Mouse (Mus musculus): ENCODE data around the gene Dcst2.

The Dcst2 gene

DNA sequence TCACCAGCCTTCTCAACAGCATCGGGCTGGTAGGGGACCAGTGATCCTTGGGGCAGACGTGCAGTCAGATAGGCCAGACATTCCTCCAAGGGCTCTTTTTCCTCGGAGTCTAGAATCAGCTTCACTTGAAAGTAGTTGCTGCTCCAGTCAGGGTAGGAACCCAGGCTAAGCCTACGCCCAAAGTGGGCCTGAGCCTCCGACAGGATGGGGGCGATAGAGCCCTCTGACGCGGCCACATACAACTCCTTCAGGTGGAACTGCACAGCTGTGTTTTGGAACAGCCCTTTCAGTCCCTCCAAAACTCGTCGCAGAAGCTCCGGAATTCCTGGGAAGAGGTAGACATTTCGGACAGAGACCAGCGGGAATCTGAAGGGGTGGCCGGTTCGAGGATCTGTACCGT, 46.7 kb downstream of the Dcst2 start:
- no peak for DNase-seq (ENCODE audit: extremely low read depth, insufficient read length, low spot score)

DNA sequence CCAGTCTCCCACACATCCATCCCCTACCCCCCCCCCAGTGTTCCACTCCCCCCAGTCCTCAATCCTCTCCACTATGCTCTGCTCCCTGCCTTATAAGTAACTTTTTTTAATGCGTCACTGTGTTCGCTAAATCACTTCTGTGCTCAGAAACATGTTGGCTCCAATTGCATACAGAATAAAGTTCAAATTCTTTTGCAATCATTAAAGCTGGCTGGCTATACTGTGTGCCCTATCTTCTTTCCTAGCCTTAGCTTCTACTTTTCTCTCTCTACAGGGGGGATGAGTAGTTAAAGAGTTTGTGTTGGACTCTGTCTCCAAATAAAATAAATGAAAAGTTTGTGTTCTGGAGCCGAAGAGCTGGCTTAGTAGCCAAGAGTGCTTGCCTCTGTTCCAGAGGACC, 47.9 kb downstream of the Dcst2 start:
- DNase-seq (ENCODE audit: extremely low read depth, insufficient read length, low spot score) = no peak

DNA sequence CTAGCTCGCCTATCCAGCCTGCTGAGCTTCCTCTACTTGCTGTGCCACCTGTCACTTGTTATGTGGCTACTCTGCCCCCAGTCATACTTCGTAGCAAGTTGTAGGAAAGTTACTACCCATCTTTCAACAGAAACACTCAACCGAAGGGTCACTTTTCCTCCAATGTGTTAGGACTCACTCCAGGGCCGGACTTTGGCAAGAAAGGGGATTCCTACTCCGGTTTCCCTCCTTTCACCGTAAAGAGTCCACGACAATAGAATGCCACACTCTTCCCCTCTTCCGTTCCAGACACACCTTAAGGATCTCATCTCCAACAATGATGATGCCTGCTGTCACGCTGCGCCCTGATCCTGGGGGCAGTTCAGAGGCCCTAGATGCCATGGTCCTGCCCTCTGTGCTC, 49.1 kb downstream of the Dcst2 start:
- DNase-seq (ENCODE audit: extremely low read depth, insufficient read length, low spot score) = no peak

DNA sequence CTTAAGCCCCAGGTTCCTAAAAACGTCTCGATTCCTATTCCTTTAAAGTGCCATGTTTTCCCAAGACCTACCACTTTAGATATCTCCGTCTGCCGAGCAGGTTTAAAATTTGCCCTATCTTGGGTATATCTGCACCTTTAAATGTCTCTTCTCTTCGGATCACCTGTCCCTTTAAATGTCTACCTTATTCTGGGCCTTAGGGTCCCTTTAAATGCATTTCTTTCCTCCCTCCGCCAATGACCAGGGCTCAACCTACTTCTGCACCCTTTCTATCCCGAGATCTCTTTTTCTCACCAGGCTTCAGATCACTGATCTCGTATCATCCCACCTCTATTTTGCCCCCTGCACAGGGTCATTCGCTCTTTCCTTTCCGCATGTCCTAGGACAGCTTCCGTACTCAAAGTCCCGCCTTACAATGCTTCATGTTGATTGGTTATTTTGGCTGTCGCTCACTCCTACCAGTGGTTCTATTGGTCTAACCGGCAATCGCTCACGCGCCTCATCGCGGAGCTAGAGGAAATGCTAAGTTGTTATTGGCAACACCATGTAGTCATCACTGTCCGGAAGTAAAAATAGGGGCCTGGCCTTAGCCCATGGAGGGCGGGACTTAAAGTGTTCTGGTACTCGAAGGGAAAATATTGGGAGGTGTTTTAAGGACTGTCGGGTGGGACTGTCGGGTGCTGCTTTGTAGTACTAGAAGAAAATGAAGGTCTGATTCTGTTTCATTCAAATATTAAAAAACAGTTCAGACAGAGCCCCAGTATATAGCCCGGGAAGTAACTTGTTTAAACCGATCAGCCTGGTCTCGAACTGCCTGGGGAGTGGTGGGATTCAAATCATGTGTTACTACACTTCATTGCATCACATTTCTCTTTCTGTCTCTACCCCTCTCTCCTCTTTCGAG, 50.0 kb downstream of the Dcst2 start, which contains the start of gene Flad1:
Flad1 (minus strand) TSS at position 381 of the 904 bp plus-strand sequence.
- peak; percentile 89 for DNase-seq (ENCODE audit: extremely low read depth, insufficient read length, low spot score)

DNA sequence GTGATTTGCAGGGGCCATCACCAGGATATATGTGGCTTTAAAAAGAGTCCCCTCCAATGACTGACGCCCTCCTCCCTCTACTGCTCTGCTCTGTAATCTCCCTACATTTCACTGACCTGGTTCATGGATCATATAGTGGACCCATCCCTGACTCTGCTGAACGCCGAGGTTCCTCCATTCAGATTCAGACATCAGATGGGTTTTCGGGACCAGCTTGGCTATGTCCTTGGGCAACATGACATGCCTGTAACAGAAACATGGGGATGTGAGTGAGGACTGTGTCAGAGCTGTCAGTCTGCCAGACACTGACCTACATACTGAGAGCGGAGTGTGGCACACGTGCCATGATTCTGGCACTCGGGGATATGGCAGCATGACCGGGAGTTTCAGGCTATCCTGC, 54.4 kb downstream of the Dcst2 start:
- no peak for DNase-seq (ENCODE audit: extremely low read depth, insufficient read length, low spot score)

DNA sequence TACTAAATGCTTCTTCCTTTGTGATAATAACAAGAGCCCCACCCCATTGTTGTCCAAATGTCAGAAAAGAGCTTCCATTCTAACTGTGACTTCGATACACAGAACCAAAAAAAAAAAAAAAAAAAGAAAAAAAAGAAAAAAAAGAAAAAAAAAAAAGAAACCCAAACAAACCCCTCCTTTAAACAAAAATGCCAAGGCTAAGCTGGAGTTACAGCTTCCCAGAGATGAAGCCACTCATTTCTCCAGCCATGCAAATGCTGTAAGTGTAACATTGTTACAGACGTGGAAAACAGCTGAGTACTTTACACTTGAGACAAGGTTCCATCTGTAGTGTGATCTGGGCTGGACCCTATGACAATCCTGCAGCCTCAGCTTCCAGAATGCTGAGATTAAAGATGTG, 55.4 kb downstream of the Dcst2 start:
- DNase-seq (ENCODE audit: extremely low read depth, insufficient read length, low spot score) = no peak

DNA sequence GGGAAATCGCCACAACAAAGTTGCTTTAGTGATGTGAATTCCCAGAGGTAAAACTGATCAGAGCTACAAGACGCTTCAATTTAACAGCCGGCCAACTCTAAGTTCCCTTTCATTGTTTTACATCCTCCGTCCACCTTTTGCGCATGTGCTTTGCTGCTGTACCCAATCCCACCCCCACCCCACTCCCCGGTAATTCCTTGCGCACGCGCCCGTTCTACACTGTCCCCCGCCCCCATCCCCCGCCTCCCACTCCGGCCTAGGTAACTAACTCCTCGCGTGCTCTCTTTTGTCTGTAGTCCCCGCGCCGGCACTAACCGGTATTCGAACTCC, 56.0 kb downstream of the Dcst2 start:
- no peak for DNase-seq (ENCODE audit: extremely low read depth, insufficient read length, low spot score)

DNA sequence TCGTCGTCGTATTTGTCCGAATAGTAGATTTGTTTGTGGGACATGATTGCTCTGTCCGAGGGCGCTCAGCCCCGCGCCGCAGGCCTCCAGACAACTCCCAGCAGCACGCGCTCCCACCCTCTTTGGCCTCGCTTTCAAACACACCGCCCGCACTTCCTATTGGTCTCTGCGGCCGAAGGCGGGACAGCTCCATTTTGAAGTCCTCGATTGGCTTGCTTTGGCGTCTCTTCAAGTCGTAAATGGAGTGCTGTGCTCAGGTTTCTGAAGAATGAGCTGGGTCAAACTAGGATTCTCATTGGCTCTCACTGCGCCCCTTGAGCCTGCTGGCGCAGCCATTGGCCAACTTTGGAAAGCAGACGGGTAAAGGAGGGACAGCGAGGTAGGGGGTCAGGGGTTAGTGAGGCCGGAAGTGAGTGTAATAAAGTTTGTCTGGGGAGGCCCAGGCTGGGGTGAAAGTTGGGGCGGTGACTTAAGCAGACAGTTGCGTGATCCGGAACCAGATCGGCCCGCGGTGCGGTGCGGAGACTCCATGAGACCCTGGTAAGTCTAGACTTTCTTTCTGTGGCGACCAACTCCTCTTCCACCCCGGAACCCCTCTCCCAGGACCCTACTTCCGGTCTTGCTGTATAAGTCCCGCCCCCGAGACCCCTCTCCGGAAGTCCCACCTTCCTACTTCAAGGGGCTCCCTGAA, 56.5 kb downstream of the Dcst2 start, which contains the start of the genes Cks1b and Shc1:
Cks1b (minus strand) TSS at position 214 of the 691 bp plus-strand sequence.
Shc1 (plus strand) TSS at position 274 of the 691 bp plus-strand sequence.
- DNase-seq (ENCODE audit: extremely low read depth, insufficient read length, low spot score) = peak; percentile 96

DNA sequence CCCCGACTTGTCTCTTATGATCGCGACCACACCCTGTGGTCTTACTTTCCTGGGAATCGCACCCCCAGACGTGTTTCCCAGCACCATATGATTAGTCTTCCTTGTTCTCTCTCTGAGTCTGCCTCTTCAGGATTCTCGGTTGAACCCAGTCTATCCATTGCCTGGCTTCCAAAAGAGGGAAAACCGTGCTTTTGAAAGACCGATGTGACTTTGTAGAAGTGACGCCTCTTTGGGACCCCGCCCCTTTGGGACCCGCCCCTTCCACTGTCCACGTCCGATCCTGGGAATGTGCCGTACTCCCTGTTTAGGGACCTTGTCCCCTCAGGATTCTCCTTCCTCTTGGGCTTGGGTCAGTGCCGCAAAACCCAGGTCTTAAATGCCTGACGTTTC, 57.1 kb downstream of the Dcst2 start:
- no peak for DNase-seq (ENCODE audit: extremely low read depth, insufficient read length, low spot score)

DNA sequence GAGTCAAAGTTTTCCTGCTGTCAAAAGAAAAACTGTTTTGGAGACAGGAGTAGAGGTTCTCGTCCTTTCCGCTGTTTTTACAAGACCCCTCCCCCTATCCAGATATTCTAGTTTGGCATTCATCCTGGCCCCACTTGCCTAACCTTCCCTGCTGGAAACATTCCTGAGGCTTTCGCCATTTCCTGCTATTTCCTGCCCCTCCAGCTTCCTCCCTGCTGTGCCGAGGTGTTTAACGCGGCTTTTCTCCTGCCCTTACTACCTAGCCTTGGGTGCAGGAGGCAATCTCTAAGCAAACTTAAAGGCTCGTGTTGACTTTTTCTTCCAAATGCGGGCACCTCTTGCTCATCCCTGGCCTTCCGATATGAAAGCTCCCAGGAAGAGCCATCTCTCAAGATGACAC, 57.8 kb downstream of the Dcst2 start:
- peak; percentile 65 for DNase-seq (ENCODE audit: extremely low read depth, insufficient read length, low spot score)

DNA sequence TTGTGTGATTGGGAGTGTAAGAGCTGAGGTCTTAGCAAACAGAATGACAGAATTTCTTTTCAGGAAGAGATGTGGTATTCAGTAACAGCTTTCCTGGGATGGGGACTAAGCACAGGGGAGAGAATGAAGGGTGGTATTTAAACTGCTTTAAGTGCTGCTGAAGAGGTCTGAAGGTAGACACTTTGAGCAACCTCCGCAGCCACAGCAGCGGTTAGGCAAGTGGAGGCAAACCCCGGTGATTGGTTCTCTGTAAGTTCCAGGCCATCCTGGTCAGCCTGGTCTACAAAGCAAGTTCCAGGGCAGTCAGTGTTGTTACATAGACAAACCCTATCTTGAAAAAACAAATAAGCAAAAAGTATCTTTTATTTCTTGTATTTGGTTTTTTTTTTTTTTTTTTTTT, 58.2 kb downstream of the Dcst2 start:
- no peak for DNase-seq (ENCODE audit: extremely low read depth, insufficient read length, low spot score)

DNA sequence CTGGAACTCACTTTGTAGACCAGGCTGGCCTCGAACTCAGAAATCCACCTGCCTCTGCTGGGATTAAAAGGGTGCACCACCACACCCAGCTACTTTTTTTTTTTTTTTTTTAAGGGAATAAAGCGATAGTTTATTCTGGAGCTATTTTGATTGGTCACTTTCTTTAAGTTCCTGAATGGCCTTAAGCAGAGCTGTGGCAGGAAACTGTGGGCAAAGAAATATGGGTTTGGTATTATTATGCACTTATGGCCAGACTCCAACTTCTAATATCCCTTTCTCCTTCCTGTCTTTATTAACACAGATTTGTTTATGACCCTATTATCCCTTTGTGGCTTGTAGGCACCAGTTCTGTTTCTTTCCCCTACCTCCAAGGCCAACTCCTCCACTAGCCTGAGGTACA, 58.6 kb downstream of the Dcst2 start:
- DNase-seq (ENCODE audit: extremely low read depth, insufficient read length, low spot score) = no peak

DNA sequence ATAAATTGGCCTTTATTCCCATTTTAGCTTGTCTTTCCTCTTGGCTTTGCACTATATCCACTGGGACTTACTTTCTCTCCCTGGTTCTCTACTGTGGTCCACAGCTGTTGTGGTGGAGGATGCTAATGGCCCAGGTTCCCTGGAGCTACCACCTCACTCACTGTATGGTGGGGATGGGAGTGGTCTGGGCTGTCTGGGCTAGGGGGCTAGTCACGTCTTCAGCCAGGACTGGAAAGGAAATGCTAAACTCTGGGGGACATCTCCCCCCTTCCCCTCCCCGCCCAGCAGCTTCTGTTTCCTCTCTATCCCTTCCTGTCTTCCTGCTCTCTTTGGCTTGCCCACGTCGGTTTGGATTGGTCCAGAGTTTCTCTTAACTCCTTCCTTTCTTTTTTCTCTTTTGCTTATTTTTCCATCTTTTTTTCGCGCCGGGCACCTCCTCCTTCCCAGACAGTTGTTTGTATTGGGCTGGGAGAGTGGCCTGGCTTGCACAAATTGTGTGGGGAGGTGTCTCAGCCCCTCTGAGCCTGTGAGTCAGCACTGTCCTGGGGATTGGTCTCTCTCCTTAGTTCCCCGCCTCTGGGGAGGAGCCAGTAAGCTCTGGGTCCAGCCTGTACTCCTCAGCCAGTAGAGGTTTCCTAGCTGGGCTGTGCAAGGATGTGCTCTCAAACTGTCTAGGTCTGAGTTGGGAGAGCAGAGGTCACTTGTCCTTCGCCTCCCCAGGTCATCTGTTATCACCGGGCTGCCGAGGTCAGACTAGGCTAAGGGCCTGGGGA, 59.4 kb downstream of the Dcst2 start:
- peak; percentile 82 for DNase-seq (ENCODE audit: extremely low read depth, insufficient read length, low spot score)

DNA sequence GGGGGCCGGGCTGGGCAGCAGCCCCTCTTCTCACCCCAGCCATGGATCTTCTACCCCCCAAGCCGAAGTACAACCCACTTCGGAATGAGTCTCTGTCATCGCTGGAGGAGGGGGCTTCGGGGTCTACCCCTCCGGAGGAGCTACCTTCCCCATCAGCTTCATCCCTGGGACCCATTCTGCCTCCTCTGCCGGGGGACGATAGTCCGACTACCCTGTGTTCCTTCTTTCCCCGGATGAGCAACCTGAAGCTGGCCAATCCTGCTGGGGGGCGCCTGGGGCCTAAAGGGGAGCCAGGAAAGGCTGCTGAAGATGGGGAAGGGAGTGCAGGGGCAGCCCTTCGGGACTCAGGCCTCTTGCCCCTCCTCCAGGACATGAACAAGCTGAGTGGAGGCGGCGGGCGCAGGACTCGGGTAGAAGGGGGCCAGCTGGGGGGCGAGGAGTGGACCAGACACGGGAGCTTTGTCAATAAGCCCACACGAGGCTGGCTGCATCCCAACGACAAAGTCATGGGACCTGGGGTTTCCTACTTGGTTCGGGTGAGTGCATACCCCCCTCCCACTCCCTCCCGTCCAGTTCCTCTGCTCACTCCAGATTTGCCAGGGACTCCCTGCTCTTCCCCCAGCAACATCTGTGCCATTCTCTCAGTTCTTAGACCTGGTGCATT, 60.2 kb downstream of the Dcst2 start:
- DNase-seq (ENCODE audit: extremely low read depth, insufficient read length, low spot score) = no peak

DNA sequence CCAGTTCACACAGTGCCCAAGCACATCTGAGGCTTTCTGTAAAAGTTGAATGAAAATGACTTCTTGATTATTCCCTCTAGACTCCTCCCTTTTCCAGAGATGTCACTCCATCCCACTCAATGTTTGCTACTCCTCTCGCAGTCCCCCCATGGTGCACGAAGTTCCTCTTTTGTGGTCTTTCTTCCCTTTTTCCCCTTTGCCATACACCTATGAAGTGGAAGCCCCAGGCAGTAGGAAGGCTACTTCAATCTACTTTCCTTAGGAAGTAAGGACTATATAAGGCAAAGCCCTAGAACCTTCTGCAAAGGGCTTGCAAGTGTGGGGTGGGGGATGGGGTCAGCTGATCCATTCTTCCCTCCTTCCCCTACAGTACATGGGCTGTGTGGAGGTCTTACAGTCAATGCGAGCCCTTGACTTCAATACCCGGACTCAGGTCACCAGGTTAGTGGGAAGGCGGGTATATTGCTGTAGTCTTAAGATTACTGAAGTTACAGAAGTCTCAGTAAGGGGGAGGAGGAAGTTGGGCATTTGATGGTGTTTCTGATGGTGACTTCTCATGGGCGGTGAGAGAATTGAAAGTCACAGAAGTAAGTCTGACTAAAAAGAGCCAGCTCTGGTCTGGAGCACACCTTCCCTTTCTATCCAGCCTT, 60.9 kb downstream of the Dcst2 start:
- DNase-seq (ENCODE audit: extremely low read depth, insufficient read length, low spot score) = no peak

DNA sequence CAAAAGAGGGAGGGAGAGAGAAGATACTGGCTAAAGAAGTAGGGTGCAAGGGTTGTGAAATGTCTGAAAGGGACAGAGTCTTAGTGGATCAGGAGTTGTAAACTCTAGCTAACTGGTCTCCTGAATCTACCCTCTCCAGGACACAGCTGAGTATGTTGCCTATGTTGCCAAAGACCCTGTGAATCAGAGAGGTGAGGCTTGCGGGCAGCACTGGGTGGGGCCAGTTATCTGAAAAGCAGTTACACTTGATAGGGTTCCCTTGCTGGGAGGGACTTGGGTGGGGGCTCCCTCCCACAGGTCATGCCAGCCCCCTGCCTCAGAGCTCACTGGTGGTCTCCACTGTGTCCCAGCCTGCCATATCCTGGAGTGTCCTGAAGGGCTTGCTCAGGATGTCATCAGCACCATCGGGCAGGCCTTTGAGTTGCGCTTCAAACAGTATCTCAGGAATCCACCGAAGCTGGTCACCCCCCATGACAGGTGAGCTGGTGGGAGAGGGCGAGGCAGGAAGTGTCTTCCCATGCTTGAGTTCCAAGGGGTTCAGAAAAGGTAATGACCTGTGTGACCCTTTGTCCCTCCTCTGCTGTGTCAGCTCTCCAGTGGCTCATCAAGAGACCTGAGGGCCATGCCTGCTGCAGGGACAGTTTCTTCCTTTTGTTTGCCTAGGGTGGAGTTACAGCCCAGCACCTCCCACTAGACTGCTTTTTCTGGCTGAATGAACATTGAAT, 62.8 kb downstream of the Dcst2 start:
- no peak for DNase-seq (ENCODE audit: extremely low read depth, insufficient read length, low spot score)

DNA sequence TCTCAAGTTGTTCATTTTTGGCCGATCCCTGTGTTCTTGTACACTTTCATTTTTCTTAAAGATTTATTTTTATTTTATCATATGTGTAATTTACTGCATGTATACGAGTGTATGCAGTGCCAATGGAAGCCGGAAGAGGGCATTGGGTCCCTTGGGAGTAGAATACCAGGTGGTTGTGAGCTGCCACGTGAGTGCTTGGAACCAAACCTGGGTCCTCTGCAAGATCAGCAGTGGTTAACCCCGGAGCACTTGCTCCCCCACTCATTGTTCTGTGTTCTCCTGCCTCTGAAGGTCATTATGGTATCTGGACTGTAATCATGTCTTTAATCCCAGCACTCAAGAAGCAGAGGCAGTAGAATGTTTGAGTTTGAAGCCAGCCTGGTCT, 63.4 kb downstream of the Dcst2 start:
- no peak for DNase-seq (ENCODE audit: extremely low read depth, insufficient read length, low spot score)

DNA sequence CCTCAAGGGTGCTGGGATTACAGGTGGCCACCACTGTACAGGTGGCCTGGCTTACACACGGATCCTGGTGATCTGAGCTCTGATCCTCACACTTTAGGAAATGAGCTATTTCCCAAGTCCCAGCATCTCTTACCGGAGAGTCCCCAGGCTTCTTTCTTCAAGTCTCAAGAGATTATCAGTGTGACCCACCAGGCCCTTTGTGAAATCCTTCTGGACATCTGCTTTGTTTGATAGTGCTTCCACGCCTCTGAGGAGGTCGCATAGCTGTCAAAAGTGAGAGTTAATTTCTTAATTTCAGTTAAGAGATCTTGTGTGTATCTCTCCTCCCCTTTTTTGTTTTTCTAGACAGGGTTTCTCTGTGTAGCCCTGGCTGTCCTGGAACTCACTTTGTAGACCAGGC, 64.1 kb downstream of the Dcst2 start:
- no peak for DNase-seq (ENCODE audit: extremely low read depth, insufficient read length, low spot score)

Measured in 3134 (cell line).